Mouse (Mus musculus): ENCODE measurements at regions not wholly inside any gene's neighbourhood (a gene's known extent, or its start where the extent isn't known, plus 50 kb on each side); places are given as distances from the start of the nearest gene placed in this dataset.

DNA sequence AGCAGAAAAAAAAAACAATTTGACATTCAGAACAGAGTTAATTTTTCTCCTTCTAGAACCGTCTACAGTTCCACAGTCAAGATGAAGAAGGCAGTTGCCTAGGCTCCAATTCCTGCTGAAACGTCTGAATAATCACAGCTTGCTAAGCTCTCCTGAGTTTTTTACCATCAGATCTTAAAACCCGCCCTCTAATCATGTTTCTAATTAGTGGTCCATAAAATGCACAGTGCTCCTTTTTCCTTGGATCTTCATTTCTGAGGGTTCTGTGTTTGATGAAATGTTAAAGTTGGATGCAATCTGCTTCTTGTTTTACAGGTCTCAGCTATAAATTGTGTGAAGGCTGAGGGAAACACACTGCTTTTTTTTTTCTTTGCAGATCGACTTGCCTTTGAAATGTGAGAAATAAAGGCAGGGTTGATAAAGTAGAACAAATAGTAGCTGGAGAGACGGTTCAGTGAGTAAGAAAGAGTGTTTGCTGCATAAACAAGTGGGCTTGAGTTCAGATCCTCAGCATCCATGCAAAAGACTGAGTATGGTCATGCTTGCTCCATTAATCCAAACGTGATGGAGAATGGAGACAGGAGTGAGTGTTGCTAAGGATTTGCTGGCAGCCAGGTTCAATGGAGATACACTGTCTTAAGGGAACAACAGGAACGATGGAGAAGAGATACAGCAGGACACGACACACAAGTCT lies 499.3 kb downstream of the Nuf2 start:
- TF ChIP-seq CTCF (IDR thresholded peaks at IDR 0.05) (no peak), EP300 (IDR thresholded peaks at IDR 0.05; ENCODE audit: insufficient read depth, low read depth, low read length) (no peak), POLR2A (IDR thresholded peaks at IDR 0.05; ENCODE audit: insufficient read depth, low read depth, low read length) (no peak)
- Histone ChIP-seq H3K79me2 (replicated peaks; ENCODE audit: control insufficient read depth, insufficient read depth, low read length) (no peaks in the 10 kb centered on the region), H3K27ac (no peak overlapping the region), H3K36me3 (ENCODE audit: control insufficient read depth, insufficient read depth, low read length) (no peaks in the 10 kb centered on the region), H3K4me3 (no peak overlapping the region), H3K27me3 (ENCODE audit: control insufficient read depth, insufficient read depth, low read length) (no peaks in the 10 kb centered on the region), H3K9ac (ENCODE audit: low read depth, low read length) (no peak overlapping the region), H3K4me1 (ENCODE audit: control insufficient read depth, insufficient read depth, low read length) (no peaks in the 10 kb centered on the region)
- intact Hi-C loops (cut with DNase I): no loop called here
- no peak for DNase-seq
- 62% methylated on average over 8 of the region's 8 CpGs for WGBS

- TF ChIP-seq POLR2A (IDR thresholded peaks at IDR 0.05; ENCODE audit: insufficient read depth, low read depth, low read length): no peak
- no peak for TF ChIP-seq CTCF (IDR thresholded peaks at IDR 0.05)
- TF ChIP-seq EP300 (IDR thresholded peaks at IDR 0.05; ENCODE audit: insufficient read depth, low read depth, low read length): no peak
- no peaks in the 10 kb centered on the region for H3K36me3 ChIP-seq (ENCODE audit: control insufficient read depth, insufficient read depth, low read length)
- no peak overlapping the region for H3K9ac ChIP-seq (ENCODE audit: low read depth, low read length)
- H3K4me1 ChIP-seq (ENCODE audit: control insufficient read depth, insufficient read depth, low read length): no peaks in the 10 kb centered on the region
- no peak overlapping the region for H3K4me3 ChIP-seq
- no peaks in the 10 kb centered on the region for H3K27me3 ChIP-seq (ENCODE audit: control insufficient read depth, insufficient read depth, low read length)
- no peak for DNase-seq
- no peak overlapping the region for H3K27ac ChIP-seq
- 80% methylated on average over 6 of the region's 6 CpGs for WGBS
- intact Hi-C loops (cut with DNase I): no loop called here
- no peaks in the 10 kb centered on the region for H3K79me2 ChIP-seq (replicated peaks; ENCODE audit: control insufficient read depth, insufficient read depth, low read length)
These were observed 503.6 kb downstream of the Nuf2 start for GRCm38 (mm10) chr1:169027706-169028105.

DNA sequence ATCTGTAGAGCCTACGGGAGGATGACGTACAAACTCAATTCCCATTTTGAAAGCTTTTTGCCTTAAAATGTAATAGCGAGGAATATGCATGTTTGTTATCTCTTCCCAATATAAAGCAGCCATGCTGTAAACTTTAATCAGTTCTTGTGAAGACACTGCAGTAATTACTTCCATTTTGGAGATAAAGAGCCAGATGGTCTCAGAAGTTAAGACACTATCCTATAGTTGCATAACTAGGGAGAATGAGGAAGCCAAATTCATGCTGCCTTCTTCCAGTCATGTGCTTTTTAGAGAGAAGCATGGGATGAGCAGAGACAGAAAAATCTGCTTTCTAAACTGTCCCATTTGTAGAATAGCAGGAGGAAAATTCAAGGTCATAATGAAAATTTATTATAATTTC lies 504.0 kb downstream of the Nuf2 start:
- Histone ChIP-seq H3K79me2 (replicated peaks; ENCODE audit: control insufficient read depth, insufficient read depth, low read length) (no peaks in the 10 kb centered on the region), H3K27ac (no peak overlapping the region), H3K4me1 (ENCODE audit: control insufficient read depth, insufficient read depth, low read length) (no peaks in the 10 kb centered on the region), H3K9ac (ENCODE audit: low read depth, low read length) (no peak overlapping the region), H3K4me3 (no peak overlapping the region), H3K27me3 (ENCODE audit: control insufficient read depth, insufficient read depth, low read length) (no peaks in the 10 kb centered on the region), H3K36me3 (ENCODE audit: control insufficient read depth, insufficient read depth, low read length) (no peaks in the 10 kb centered on the region)
- 83% methylated on average over 3 of the region's 3 CpGs for WGBS
- intact Hi-C loops (cut with DNase I): no loop called here
- TF ChIP-seq POLR2A (IDR thresholded peaks at IDR 0.05; ENCODE audit: insufficient read depth, low read depth, low read length) (no peak), CTCF (IDR thresholded peaks at IDR 0.05) (no peak), EP300 (IDR thresholded peaks at IDR 0.05; ENCODE audit: insufficient read depth, low read depth, low read length) (no peak)
- DNase-seq: no peak

GRCm38 (mm10) chr1:169024531-169024930 lies 506.7 kb downstream of the Nuf2 start:
- WGBS: 65% methylated on average over 4 of the region's 4 CpGs
- Histone ChIP-seq H3K36me3 (ENCODE audit: control insufficient read depth, insufficient read depth, low read length) (no peaks in the 10 kb centered on the region), H3K79me2 (replicated peaks; ENCODE audit: control insufficient read depth, insufficient read depth, low read length) (no peaks in the 10 kb centered on the region), H3K9ac (ENCODE audit: low read depth, low read length) (no peak overlapping the region), H3K4me1 (ENCODE audit: control insufficient read depth, insufficient read depth, low read length) (no peaks in the 10 kb centered on the region), H3K27ac (no peak overlapping the region), H3K27me3 (ENCODE audit: control insufficient read depth, insufficient read depth, low read length) (no peaks in the 10 kb centered on the region), H3K4me3 (no peak overlapping the region)
- no peak for DNase-seq
- intact Hi-C loops (cut with DNase I): no loop called here
- TF ChIP-seq CTCF (IDR thresholded peaks at IDR 0.05): no peak
- TF ChIP-seq EP300 (IDR thresholded peaks at IDR 0.05; ENCODE audit: insufficient read depth, low read depth, low read length): no peak
- TF ChIP-seq POLR2A (IDR thresholded peaks at IDR 0.05; ENCODE audit: insufficient read depth, low read depth, low read length): no peak

DNA sequence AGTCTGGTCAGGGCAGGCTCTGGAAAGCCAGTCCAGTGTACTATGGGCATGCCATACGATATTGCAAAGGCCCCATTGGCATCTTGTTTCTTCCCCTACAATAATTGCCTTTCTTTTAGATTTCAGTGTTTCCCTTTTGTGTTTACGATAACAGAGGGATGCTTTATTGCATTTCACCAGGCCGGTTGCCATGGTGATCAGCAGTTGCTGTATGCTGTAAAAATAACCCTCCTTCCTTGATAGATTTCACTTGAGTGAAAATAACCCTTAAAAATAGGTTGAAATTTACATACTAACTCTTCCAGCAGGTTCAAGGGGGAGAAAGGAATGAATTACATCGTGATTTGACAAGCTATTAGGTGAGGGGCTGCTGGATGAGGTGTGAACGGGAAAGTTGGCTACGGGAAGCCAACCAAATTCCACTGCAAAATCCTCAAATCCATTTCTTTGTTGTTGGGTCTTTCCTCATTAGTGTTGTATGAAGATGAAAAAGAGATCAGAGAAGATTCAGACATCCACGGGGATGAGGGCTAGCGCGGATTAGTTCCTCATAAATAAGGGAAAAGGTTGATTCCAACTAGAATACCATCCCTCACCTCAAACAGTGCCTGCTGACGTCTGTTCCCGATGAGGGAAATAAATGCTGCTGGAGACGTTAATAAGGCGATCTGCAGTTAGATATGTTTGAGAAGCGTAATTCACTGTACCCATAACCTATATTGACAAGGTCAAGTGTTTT lies 539.6 kb downstream of the Nuf2 start:
- TF ChIP-seq CTCF (IDR thresholded peaks at IDR 0.05): no peak
- WGBS: 84% methylated on average over 14 of the region's 14 CpGs
- H3K4me3 ChIP-seq: no peak overlapping the region
- H3K27me3 ChIP-seq (ENCODE audit: control insufficient read depth, insufficient read depth, low read length): no peaks in the 10 kb centered on the region
- no peak overlapping the region for H3K27ac ChIP-seq
- no peak overlapping the region for H3K9ac ChIP-seq (ENCODE audit: low read depth, low read length)
- H3K79me2 ChIP-seq (replicated peaks; ENCODE audit: control insufficient read depth, insufficient read depth, low read length): no peaks in the 10 kb centered on the region
- no peaks in the 10 kb centered on the region for H3K4me1 ChIP-seq (ENCODE audit: control insufficient read depth, insufficient read depth, low read length)
- DNase-seq: no peak
- H3K36me3 ChIP-seq (ENCODE audit: control insufficient read depth, insufficient read depth, low read length): no peaks in the 10 kb centered on the region
- intact Hi-C loops (cut with DNase I): no loop called here

DNA sequence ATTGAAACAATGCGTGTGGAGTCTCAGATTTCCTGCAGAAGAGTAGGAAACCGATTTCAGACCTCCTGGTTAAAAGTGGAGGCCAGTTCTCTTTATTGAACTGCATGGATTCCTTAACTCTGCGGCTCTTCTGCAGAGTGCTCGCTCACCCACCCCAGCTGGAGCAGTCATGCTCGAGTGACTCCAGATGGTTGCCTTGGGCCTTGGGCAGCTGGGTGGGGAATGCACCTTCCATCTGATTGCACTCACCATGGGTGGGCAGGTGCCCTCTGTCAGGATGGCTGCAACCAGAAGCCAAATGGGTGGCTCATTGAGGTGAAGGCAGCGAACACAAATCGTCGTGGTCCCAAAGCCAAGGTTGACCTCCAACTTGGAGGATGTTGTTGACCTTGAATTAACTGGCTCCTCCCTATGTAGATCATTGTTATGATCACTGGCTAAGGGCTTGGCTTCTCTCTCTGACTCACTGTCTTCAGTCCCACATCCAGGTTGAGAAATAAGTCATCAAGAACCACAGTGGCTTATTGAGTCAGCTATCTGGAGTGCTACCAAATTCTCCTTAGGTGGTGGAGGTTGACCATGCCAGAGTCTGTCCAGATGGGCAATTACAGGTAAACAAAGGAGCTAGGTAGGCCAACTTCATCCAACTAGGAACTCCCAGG lies 543.1 kb upstream of the Pbx1 start:
- TF ChIP-seq EP300 (IDR thresholded peaks at IDR 0.05; ENCODE audit: insufficient read depth, low read depth, low read length) (no peak), CTCF (IDR thresholded peaks at IDR 0.05) (no peak)
- Histone ChIP-seq H3K27ac (no peak overlapping the region), H3K36me3 (ENCODE audit: control insufficient read depth, insufficient read depth, low read length) (no peaks in the 10 kb centered on the region), H3K79me2 (replicated peaks; ENCODE audit: control insufficient read depth, insufficient read depth, low read length) (no peaks in the 10 kb centered on the region), H3K4me1 (ENCODE audit: control insufficient read depth, insufficient read depth, low read length) (no peaks in the 10 kb centered on the region), H3K27me3 (ENCODE audit: control insufficient read depth, insufficient read depth, low read length) (no peaks in the 10 kb centered on the region), H3K4me3 (no peak overlapping the region), H3K9ac (ENCODE audit: low read depth, low read length) (no peak overlapping the region)
- 79% methylated on average over 8 of the region's 8 CpGs for WGBS
- intact Hi-C loops (cut with DNase I): no loop called here
- no peak for DNase-seq
